Mouse (Mus musculus) telencephalon, adult 2 months (tissue): ENCODE measurements at regions not wholly inside any gene's neighbourhood (a gene's known extent, or its start where the extent isn't known, plus 50 kb on each side); places are given as distances from the start of the nearest gene placed in this dataset.

Experiments
- DNase-seq: peaks from one replicate; pipeline ENCODE4 v3.0.0-alpha.2; 2011; ENCODE audit warnings: low read depth, low spot score

GRCm38 (mm10) chr9:30021981-30022380, 59.0 kb upstream of the Ntm start:
- DNase-seq = no peak

GRCm38 (mm10) chr9:30025275-30025674, 62.3 kb upstream of the Ntm start:
- no peak for DNase-seq

- peak; percentile 73 for DNase-seq
Measured at GRCm38 (mm10) chr9:30026939-30027338, 64.0 kb upstream of the Ntm start.

- DNase-seq = no peak
Measured at GRCm38 (mm10) chr9:30040396-30040795, 77.5 kb upstream of the Ntm start.

GRCm38 (mm10) chr9:30064551-30064950, 101.6 kb upstream of the Ntm start:
- no peak for DNase-seq

- DNase-seq = no peak
Measured at GRCm38 (mm10) chr9:30067980-30068379, 105.0 kb upstream of the Ntm start.

GRCm38 (mm10) chr9:30075233-30075632, 112.3 kb upstream of the Ntm start:
- DNase-seq = no peak

- DNase-seq = peak; percentile 42
Measured at GRCm38 (mm10) chr9:30076006-30076405, 113.1 kb upstream of the Ntm start.

- DNase-seq = no peak
Measured at GRCm38 (mm10) chr9:30076482-30076881, 113.5 kb upstream of the Ntm start.

- no peak for DNase-seq
Measured at GRCm38 (mm10) chr9:30101942-30102341, 139.0 kb upstream of the Ntm start.

- no peak for DNase-seq
Measured at GRCm38 (mm10) chr9:30122371-30122770, 159.4 kb upstream of the Ntm start.

GRCm38 (mm10) chr9:30129151-30129550, 166.2 kb upstream of the Ntm start:
- DNase-seq = no peak

- no peak for DNase-seq
Measured at GRCm38 (mm10) chr9:30131626-30132025, 168.7 kb upstream of the Ntm start.

- DNase-seq = peak; percentile 83
Measured at GRCm38 (mm10) chr9:30134303-30134702, 171.4 kb upstream of the Ntm start.

- no peak for DNase-seq
Measured at GRCm38 (mm10) chr9:30137611-30138287, 174.8 kb upstream of the Ntm start.

- peak; percentile 79 for DNase-seq
Measured at GRCm38 (mm10) chr9:30140188-30140587, 177.2 kb upstream of the Ntm start.

- DNase-seq = peak; percentile 91
Measured at GRCm38 (mm10) chr9:30141186-30141585, 178.2 kb upstream of the Ntm start.

- DNase-seq = peak; percentile 53
Measured at GRCm38 (mm10) chr9:30142806-30143458, 180.0 kb upstream of the Ntm start.

- peak; percentile 65 for DNase-seq
Measured at GRCm38 (mm10) chr9:30149481-30150468, 186.8 kb upstream of the Ntm start.

GRCm38 (mm10) chr9:30151173-30151572, 188.2 kb upstream of the Ntm start:
- DNase-seq = no peak

- DNase-seq = no peak
Measured at GRCm38 (mm10) chr9:30166235-30166752, 203.4 kb upstream of the Ntm start.

- no peak for DNase-seq
Measured at GRCm38 (mm10) chr9:30167223-30167622, 204.3 kb upstream of the Ntm start.
